Mouse (Mus musculus): Measurements from ENCODE around the gene Cct7.

GRCm38 (mm10) chr6:85469660-85470430 lies 18.5 kb downstream of the Cct7 start:
- no peak for TF ChIP-seq POLR2A (IDR thresholded peaks at IDR 0.05; ENCODE audit: extremely low read depth, insufficient read depth, low read length)
- no peak for TF ChIP-seq CTCF (IDR thresholded peaks at IDR 0.05; ENCODE audit: extremely low read depth, insufficient read depth, low read length)

Data from cortical plate, adult 2 months (tissue).